Mouse (Mus musculus): ENCODE data around the gene Ly6g6c.
A peak's percentile ranks its signal among the peaks of the same experiment; 100 is the strongest.
"Not testable (repeated sequence)": the region's sequence is repeated elsewhere in the genome, so short reads cannot be mapped to it uniquely, and the experiment has no call there.

Gene Ly6g6c

GRCm38 (mm10) chr17:35031272-35031671 is 33.9 kb upstream of the Ly6g6c start:
- no peak for DNase-seq (ENCODE audit: low spot score in 2 of 2)

- no peak for DNase-seq (ENCODE audit: low spot score in 2 of 2)
Observed at GRCm38 (mm10) chr17:35031880-35032279, 33.3 kb upstream of the Ly6g6c start.

- no peak for DNase-seq (ENCODE audit: low spot score in 2 of 2)
Observed at GRCm38 (mm10) chr17:35032323-35032870, 32.8 kb upstream of the Ly6g6c start.

- not testable (repeated sequence) for DNase-seq (ENCODE audit: low spot score in 2 of 2)
Observed at GRCm38 (mm10) chr17:35033703-35034102, 31.5 kb upstream of the Ly6g6c start.

GRCm38 (mm10) chr17:35034896-35035295 is 30.3 kb upstream of the Ly6g6c start:
- no peak for DNase-seq (ENCODE audit: low spot score in 2 of 2)

GRCm38 (mm10) chr17:35039121-35039873 is 25.9 kb upstream of the Ly6g6c start:
- no peak for DNase-seq (ENCODE audit: low spot score in 2 of 2)

- DNase-seq (ENCODE audit: low spot score in 2 of 2): no peak
Observed at GRCm38 (mm10) chr17:35043794-35044193, 21.4 kb upstream of the Ly6g6c start.

GRCm38 (mm10) chr17:35044904-35045806 is 20.0 kb upstream of the Ly6g6c start:
- DNase-seq (ENCODE audit: low spot score in 2 of 2): no peak

GRCm38 (mm10) chr17:35045807-35046680 is 19.1 kb upstream of the Ly6g6c start:
- DNase-seq (ENCODE audit: low spot score in 2 of 2): no peak

GRCm38 (mm10) chr17:35046681-35047455 is 18.3 kb upstream of the Ly6g6c start, which contains the start of gene Msh5:
TSS of gene Msh5 (minus strand) at chr17:35046745.
- DNase-seq (ENCODE audit: low spot score in 2 of 2): peak; percentile 95 to 96

- DNase-seq (ENCODE audit: low spot score in 2 of 2): no peak
Observed at GRCm38 (mm10) chr17:35047688-35048087, 17.5 kb upstream of the Ly6g6c start.

GRCm38 (mm10) chr17:35048149-35048931 is 16.8 kb upstream of the Ly6g6c start:
- no peak for DNase-seq (ENCODE audit: low spot score in 2 of 2)

- no peak for DNase-seq (ENCODE audit: low spot score in 2 of 2)
Observed at GRCm38 (mm10) chr17:35048932-35049440, 16.2 kb upstream of the Ly6g6c start.

GRCm38 (mm10) chr17:35049561-35050016 is 15.6 kb upstream of the Ly6g6c start, which contains the start of gene Clic1:
TSS of gene Clic1 (plus strand) at chr17:35049966.
- no peak for DNase-seq (ENCODE audit: low spot score in 2 of 2)

GRCm38 (mm10) chr17:35050126-35050750 is 14.9 kb upstream of the Ly6g6c start:
- peak; percentile 53 to 60 for DNase-seq (ENCODE audit: low spot score in 2 of 2)

- DNase-seq (ENCODE audit: low spot score in 2 of 2): peak; percentile 82 to 89
Observed at GRCm38 (mm10) chr17:35051156-35052086, 13.8 kb upstream of the Ly6g6c start.

GRCm38 (mm10) chr17:35052271-35052798 is 12.9 kb upstream of the Ly6g6c start:
- no peak for DNase-seq (ENCODE audit: low spot score in 2 of 2)

Data from natural killer cell, adult 2 months (primary cell).